In the genomic region with DNA sequence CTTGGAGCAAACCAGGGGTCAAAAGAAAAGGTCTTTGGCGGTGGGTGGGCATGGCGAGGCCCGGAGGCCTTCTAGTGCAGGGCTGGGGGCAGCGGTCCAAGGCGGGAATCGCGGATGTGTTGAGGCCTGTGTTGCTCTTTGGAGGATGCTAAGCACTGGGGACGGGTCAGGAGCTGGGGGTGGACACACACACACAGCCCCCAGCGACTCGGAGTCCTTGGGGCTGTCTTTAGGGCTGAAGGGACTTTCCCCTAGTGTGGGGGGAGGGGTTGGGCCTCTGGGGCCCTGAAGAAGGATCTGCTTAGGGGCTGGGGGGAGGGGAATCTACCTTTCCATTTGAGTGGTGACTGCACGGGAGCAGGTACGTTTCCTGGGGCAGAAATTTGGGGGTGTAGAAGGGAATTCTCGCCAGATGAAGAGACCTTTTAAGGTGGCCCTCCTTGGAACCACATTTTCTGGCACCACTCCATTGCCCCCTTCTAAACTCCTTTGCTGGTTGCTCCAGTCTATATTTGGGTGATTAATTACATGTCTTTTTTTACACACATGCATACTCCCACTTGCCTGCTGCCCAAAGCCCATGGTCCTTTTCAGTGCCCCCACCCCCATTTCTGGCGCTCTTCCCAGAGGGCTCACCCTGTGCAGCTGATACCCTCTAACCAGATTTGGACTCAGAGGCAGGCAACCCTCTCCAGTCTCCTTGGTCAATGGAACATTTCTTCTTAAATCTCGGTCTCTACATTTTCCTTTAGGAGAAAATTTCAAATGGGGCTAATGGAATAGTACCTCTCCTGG, we compare ENCODE assay signal across 9 mouse cellular contexts. TPM values are rescaled to one million over a fixed set of nuclear protein-coding genes. Genes with fewer than 3 reads are reported as not detected.
DNase-seq lines count a peak whose midpoint lies in the region; ATAC-seq and TF ChIP-seq lines count a peak whose summit lies in the region.
"Had no signal": no experiment of that assay in that cellular context is flagged by ENCODE, and none has a peak within 500 bp of the region (broad histone marks: within the 10 kb centered on the region; RNA-seq: fewer than 3 reads in every experiment).

No protein-coding gene starts in this region.

- WGBS in embryonic facial prominence, embryonic 14.5 days: 25% methylated on average over 11 of the region's 15 CpGs
- 23% methylated on average over 14 of the region's 15 CpGs for WGBS in hindbrain, embryonic 13.5 days
- WGBS in liver, embryonic 14.5 days (ENCODE audit: insufficient replicate concordance): 15% methylated on average over 15 of the region's 15 CpGs
- 22% methylated on average over 14 of the region's 15 CpGs for WGBS in neural tube, embryonic 15.5 days

- peak overlapping the region; percentile 79 for H3K9ac ChIP-seq in embryonic facial prominence, embryonic 14.5 days (ENCODE audit: low read depth, low read length)
- H3K9ac ChIP-seq in hindbrain, embryonic 13.5 days: peak overlapping the region; percentile 77
- H3K9ac ChIP-seq in liver, embryonic 14.5 days (replicated peaks): peak overlapping the region; percentile 52
- H3K9ac ChIP-seq in neural tube, embryonic 15.5 days (replicated peaks): peak overlapping the region; percentile 61

- peaks cover 4% of the 10 kb centered on the region; the same call in 1 of the 2 replicates for H3K4me1 ChIP-seq in embryonic facial prominence, embryonic 14.5 days (ENCODE audit: control insufficient read depth, insufficient read depth, low read length)
- H3K4me1 ChIP-seq in hindbrain, embryonic 13.5 days (replicated peaks): peaks cover 15% of the 10 kb centered on the region
- peaks cover 0 to 7% of the 10 kb centered on the region in 2 experiments; a peak in 2 of 4 replicates for H3K4me1 ChIP-seq in liver, embryonic 14.5 days (replicated peaks; ENCODE audit: control insufficient read depth in 2 of 2, insufficient read depth in 2 of 2, low read length in 1 of 2)
- H3K4me1 ChIP-seq in neural tube, embryonic 15.5 days: peaks cover 7% of the 10 kb centered on the region; the same call in 1 of the 2 replicates

- intact Hi-C loops in left cerebral cortex, adult 2 months (cut with DNase I): loop anchor here (2.0 kb wide), 1 partner anchor 114 kb away; a partner anchor contains a TSS

- H3K36me3 ChIP-seq in embryonic facial prominence, embryonic 14.5 days (ENCODE audit: control insufficient read depth, insufficient read depth, low read length): no peaks in the 10 kb centered on the region
- no peaks in the 10 kb centered on the region for H3K36me3 ChIP-seq in hindbrain, embryonic 13.5 days
- H3K36me3 ChIP-seq in liver, embryonic 14.5 days (replicated peaks; ENCODE audit: control insufficient read depth, insufficient read depth, low read depth): no peaks in the 10 kb centered on the region
- H3K36me3 ChIP-seq in neural tube, embryonic 15.5 days: no peaks in the 10 kb centered on the region

- no peaks in the 10 kb centered on the region; the same call in 1 of the 2 replicates for H3K27me3 ChIP-seq in embryonic facial prominence, embryonic 14.5 days (replicated peaks; ENCODE audit: control insufficient read depth, insufficient read depth, low read length)
- H3K27me3 ChIP-seq in hindbrain, embryonic 13.5 days: no peaks in the 10 kb centered on the region
- H3K27me3 ChIP-seq in liver, embryonic 14.5 days (ENCODE audit: control insufficient read depth, insufficient read depth, low read length): no peaks in the 10 kb centered on the region; the same call in 1 of the 2 replicates
- no peaks in the 10 kb centered on the region for H3K27me3 ChIP-seq in neural tube, embryonic 15.5 days (replicated peaks)

- peak overlapping the region; percentile 65; the same call in 1 of the 2 replicates for H3K27ac ChIP-seq in left cerebral cortex, adult 2 months
- peak overlapping the region; percentile 79 for H3K27ac ChIP-seq in embryonic facial prominence, embryonic 14.5 days (replicated peaks; ENCODE audit: low read depth, low read length)
- peak overlapping the region; percentile 75 for H3K27ac ChIP-seq in hindbrain, embryonic 13.5 days
- no peak overlapping the region for H3K27ac ChIP-seq in liver, embryonic 14.5 days
- H3K27ac ChIP-seq in neural tube, embryonic 15.5 days (replicated peaks): peak overlapping the region; percentile 82

- peak overlapping the region; percentile 60 for H3K4me3 ChIP-seq in left cerebral cortex, adult 2 months
- peak overlapping the region; percentile 59 for H3K4me3 ChIP-seq in embryonic facial prominence, embryonic 14.5 days (ENCODE audit: low read depth, low read length)
- H3K4me3 ChIP-seq in hindbrain, embryonic 13.5 days: peak overlapping the region; percentile 56
- H3K4me3 ChIP-seq in liver, embryonic 14.5 days (ENCODE audit: insufficient read depth in 1 of 2, low read depth in 2 of 2, low read length in 2 of 2): peak overlapping the region; percentile 48 to 61
- H3K4me3 ChIP-seq in neural tube, embryonic 15.5 days (replicated peaks): peak overlapping the region; percentile 55

- peak; percentile 54 for ATAC-seq in embryonic facial prominence, embryonic 14.5 days (ENCODE audit: low read depth)
- ATAC-seq in hindbrain, embryonic 13.5 days (ENCODE audit: low FRiP score): peak; percentile 82
- peak; percentile 33 for ATAC-seq in liver, embryonic 14.5 days (ENCODE audit: insufficient read depth)
- no peak; the same call in 1 of the 2 replicates for ATAC-seq in neural tube, embryonic 15.5 days (ENCODE audit: low FRiP score)

- TF ChIP-seq EP300 in liver, embryonic 14.5 days (IDR thresholded peaks at IDR 0.05; ENCODE audit: low read depth): no peak

- no peak for TF ChIP-seq CTCF in left cerebral cortex, adult 2 months (IDR thresholded peaks at IDR 0.05)
- no peak for TF ChIP-seq CTCF in liver, embryonic 14.5 days (IDR thresholded peaks at IDR 0.05; ENCODE audit: low read depth)

- peak overlapping the region; percentile 60 for H3K4me2 ChIP-seq in embryonic facial prominence, embryonic 14.5 days (ENCODE audit: low read depth, low read length)
- H3K4me2 ChIP-seq in hindbrain, embryonic 13.5 days: peak overlapping the region; percentile 64
- H3K4me2 ChIP-seq in liver, embryonic 14.5 days (ENCODE audit: low read depth): peak overlapping the region; percentile 59
- peak overlapping the region; percentile 61 for H3K4me2 ChIP-seq in neural tube, embryonic 15.5 days

- no peak for DNase-seq in left cerebral cortex, adult 2 months (ENCODE audit: extremely low spot score in 1 of 2, low spot score in 2 of 2)
- no peak for DNase-seq in left cerebral cortex, adult 18-20 months (ENCODE audit: low spot score in 2 of 2)
- peak; percentile 30 for DNase-seq in NIH3T3 (ENCODE audit: low read depth)
- peak; percentile 3 for DNase-seq in embryonic facial prominence, embryonic 14.5 days (ENCODE audit: low spot score)
- no peak for DNase-seq in liver, embryonic 14.5 days (ENCODE audit: low read depth in 3 of 3, low spot score in 3 of 3)
- no peak for DNase-seq in layer of hippocampus, adult 9-11 months

- no peaks in the 10 kb centered on the region for H3K9me3 ChIP-seq in embryonic facial prominence, embryonic 14.5 days (ENCODE audit: control insufficient read depth, low read length)
- H3K9me3 ChIP-seq in hindbrain, embryonic 13.5 days: no peaks in the 10 kb centered on the region
- no peaks in the 10 kb centered on the region for H3K9me3 ChIP-seq in liver, embryonic 14.5 days (ENCODE audit: control insufficient read depth, low read length)
- no peaks in the 10 kb centered on the region for H3K9me3 ChIP-seq in neural tube, embryonic 15.5 days (replicated peaks)

RNA-seq across cellular contexts. Expression of a gene that starts 0.7 kb away (rescaled TPM):
- total RNA-seq in left cerebral cortex, adult 2 months (2021): 10 to 100 TPM; 18.6 to 21.3 TPM
- 10 to 100 TPM; 16.0 to 20.2 TPM for total RNA-seq in left cerebral cortex, adult 18-20 months (2021)
- polyA plus RNA-seq in embryonic facial prominence, embryonic 14.5 days (2014; fragmentation: Nextera tagmentation; extraction: Ambion mirVana): 27.1 and 28.1 TPM in 2 replicates
- 10.6 and 10.9 TPM in 2 replicates for polyA plus RNA-seq in hindbrain, embryonic 13.5 days (2015; fragmentation: Nextera tagmentation; extraction: Ambion mirVana)
- 2.5 and 3.1 TPM in 2 replicates for polyA plus RNA-seq in liver, embryonic 14.5 days (2012; rRNA removed)
- 1.9 and 2.2 TPM in 2 replicates for polyA plus RNA-seq in liver, embryonic 14.5 days (2014; fragmentation: Nextera tagmentation; extraction: Ambion mirVana)
- 8.9 and 9.8 TPM in 2 replicates for polyA plus RNA-seq in neural tube, embryonic 15.5 days (2015; fragmentation: Nextera tagmentation; extraction: Ambion mirVana)

RNA-seq across cellular contexts. Expression of a gene that starts 6.5 kb away (rescaled TPM):
- total RNA-seq in left cerebral cortex, adult 2 months (2021): not detected
- total RNA-seq in left cerebral cortex, adult 18-20 months (2021): not detected
- polyA plus RNA-seq in embryonic facial prominence, embryonic 14.5 days (2014; fragmentation: Nextera tagmentation; extraction: Ambion mirVana): not detected in 2 replicates
- not detected in 2 replicates for polyA plus RNA-seq in hindbrain, embryonic 13.5 days (2015; fragmentation: Nextera tagmentation; extraction: Ambion mirVana)
- not detected in 2 replicates for polyA plus RNA-seq in liver, embryonic 14.5 days (2012; rRNA removed)
- not detected in 2 replicates for polyA plus RNA-seq in liver, embryonic 14.5 days (2014; fragmentation: Nextera tagmentation; extraction: Ambion mirVana)
- polyA plus RNA-seq in neural tube, embryonic 15.5 days (2015; fragmentation: Nextera tagmentation; extraction: Ambion mirVana): not detected in 2 replicates
- total RNA-seq: neutrophil, adult 5-6 weeks had no signal

RNA-seq across cellular contexts. Expression of a gene that starts 50.4 kb away (rescaled TPM):
- total RNA-seq in left cerebral cortex, adult 2 months (2021): not detected
- not detected for total RNA-seq in left cerebral cortex, adult 18-20 months (2021)
- 0.11 TPM in 1 of 2 replicates, not detected in the other for polyA plus RNA-seq in embryonic facial prominence, embryonic 14.5 days (2014; fragmentation: Nextera tagmentation; extraction: Ambion mirVana)
- polyA plus RNA-seq in hindbrain, embryonic 13.5 days (2015; fragmentation: Nextera tagmentation; extraction: Ambion mirVana): not detected in 2 replicates
- not detected in 2 replicates for polyA plus RNA-seq in liver, embryonic 14.5 days (2012; rRNA removed)
- polyA plus RNA-seq in liver, embryonic 14.5 days (2014; fragmentation: Nextera tagmentation; extraction: Ambion mirVana): not detected in 2 replicates
- 0.20 TPM in 1 of 2 replicates, not detected in the other for polyA plus RNA-seq in neural tube, embryonic 15.5 days (2015; fragmentation: Nextera tagmentation; extraction: Ambion mirVana)
- total RNA-seq: neutrophil, adult 5-6 weeks had no signal

RNA-seq across cellular contexts. Expression of a gene that starts 50.4 kb away (rescaled TPM):
- total RNA-seq in left cerebral cortex, adult 2 months (2021): not detected
- not detected for total RNA-seq in left cerebral cortex, adult 18-20 months (2021)
- not detected in 2 replicates for polyA plus RNA-seq in embryonic facial prominence, embryonic 14.5 days (2014; fragmentation: Nextera tagmentation; extraction: Ambion mirVana)
- polyA plus RNA-seq in hindbrain, embryonic 13.5 days (2015; fragmentation: Nextera tagmentation; extraction: Ambion mirVana): not detected in 2 replicates
- polyA plus RNA-seq in liver, embryonic 14.5 days (2012; rRNA removed): not detected in 2 replicates
- polyA plus RNA-seq in liver, embryonic 14.5 days (2014; fragmentation: Nextera tagmentation; extraction: Ambion mirVana): not detected in 2 replicates
- polyA plus RNA-seq in neural tube, embryonic 15.5 days (2015; fragmentation: Nextera tagmentation; extraction: Ambion mirVana): not detected in 2 replicates
- total RNA-seq: neutrophil, adult 5-6 weeks had no signal

RNA-seq across cellular contexts. Expression of a gene that starts 55.4 kb away (rescaled TPM):
- total RNA-seq in left cerebral cortex, adult 2 months (2021): under 1 TPM in 1 of 2 experiments, not detected in 1; 0.20 TPM
- not detected for total RNA-seq in left cerebral cortex, adult 18-20 months (2021)
- polyA plus RNA-seq in embryonic facial prominence, embryonic 14.5 days (2014; fragmentation: Nextera tagmentation; extraction: Ambion mirVana): not detected in 2 replicates
- not detected in 2 replicates for polyA plus RNA-seq in hindbrain, embryonic 13.5 days (2015; fragmentation: Nextera tagmentation; extraction: Ambion mirVana)
- not detected in 2 replicates for polyA plus RNA-seq in liver, embryonic 14.5 days (2012; rRNA removed)
- polyA plus RNA-seq in liver, embryonic 14.5 days (2014; fragmentation: Nextera tagmentation; extraction: Ambion mirVana): not detected in 2 replicates
- not detected in 2 replicates for polyA plus RNA-seq in neural tube, embryonic 15.5 days (2015; fragmentation: Nextera tagmentation; extraction: Ambion mirVana)
- total RNA-seq: neutrophil, adult 5-6 weeks had no signal

Comparison
In these comparisons a context has a peak if more than half of its experiments do, and no peak if none do; other contexts are left out.
1. DNase-seq: peak in NIH3T3 (single experiment) and embryonic facial prominence, embryonic 14.5 days (single experiment); none in left cerebral cortex, adult 2 months (0 of 2), left cerebral cortex, adult 18-20 months (0 of 2), liver, embryonic 14.5 days (0 of 3) and layer of hippocampus, adult 9-11 months (single experiment).
2. Peak in every context shown above with its lines, with median percentiles within 50 percentile points of each other: H3K4me3 ChIP-seq, H3K4me2 ChIP-seq and H3K9ac ChIP-seq.